20 mouse cellular contexts compared by ENCODE assay signal in the genomic region with DNA sequence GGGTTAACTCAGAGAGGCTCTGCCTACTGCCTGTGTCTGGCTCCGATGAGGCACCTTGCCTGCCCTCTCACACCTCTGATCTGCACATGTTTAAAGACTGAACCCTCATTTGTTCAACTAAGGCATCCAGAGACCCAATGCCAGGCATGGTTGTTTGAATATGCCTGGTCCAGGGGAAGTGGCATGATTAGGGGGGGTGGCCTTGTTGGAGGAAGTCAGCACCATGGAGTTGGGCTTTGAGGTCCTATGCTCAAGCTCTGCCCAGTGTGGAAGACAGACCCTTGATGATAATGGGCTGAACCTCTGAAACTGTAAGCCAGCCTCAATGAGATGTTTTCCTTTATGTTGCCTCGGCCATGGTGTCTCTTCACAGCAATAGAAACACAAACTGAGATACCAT. TPM values are rescaled to one million over a fixed set of nuclear protein-coding genes. Genes with fewer than 3 reads are reported as not detected.
"Had no signal": no experiment of that assay in that cellular context is flagged by ENCODE, and none has a peak within 500 bp of the region (broad histone marks: within the 10 kb centered on the region; RNA-seq: fewer than 3 reads in every experiment).

No protein-coding gene starts in this region.

- DNase-seq: kidney, adult 8-10 months; kidney, postnatal 10 days; kidney, postnatal 36 days; left cerebral cortex, postnatal 4 days; liver, postnatal 0 days; lung, embryonic 14.5 days; retina, postnatal 1 day; right cerebral cortex, postnatal 25 days; spleen, adult 18-20 months; thymus, postnatal 25 days had no signal

- H3K9me3 ChIP-seq: kidney, embryonic 15.5 days; limb, embryonic 12.5 days; limb, embryonic 15.5 days; midbrain, embryonic 10.5 days; midbrain, embryonic 13.5 days; neural tube, embryonic 13.5 days; stomach, embryonic 15.5 days had no signal

- H3K27me3 ChIP-seq: kidney, embryonic 15.5 days; limb, embryonic 12.5 days; limb, embryonic 15.5 days; midbrain, embryonic 13.5 days; neural tube, embryonic 13.5 days; stomach, embryonic 15.5 days had no signal

- H3K4me3 ChIP-seq: kidney, embryonic 15.5 days; limb, embryonic 12.5 days; limb, embryonic 15.5 days; midbrain, embryonic 10.5 days; midbrain, embryonic 13.5 days; myocyte; neural tube, embryonic 13.5 days; stomach, embryonic 15.5 days had no signal

- ATAC-seq: liver, postnatal 0 days; lung, postnatal 0 days; midbrain, embryonic 13.5 days; midbrain, embryonic 16.5 days had no signal

RNA-seq across cellular contexts. Expression of a gene that starts 7.9 kb away (rescaled TPM):
- polyA plus RNA-seq: lung, embryonic 14.5 days had no signal
